Mouse (Mus musculus) liver (tissue): ENCODE measurements around the gene Ppp4r4.
"Not testable (repeated sequence)": the region's sequence is repeated elsewhere in the genome, so short reads cannot be mapped to it uniquely, and the experiment has no call there.

Experiments used
- DNase-seq: peaks from one replicate; pipeline ENCODE4 v3.0.0-alpha.2; 2020; ENCODE audit warnings: mixed read lengths

The Ppp4r4 gene

GRCm38 (mm10) chr12:103643818-103644217 is 111.7 kb downstream of the Ppp4r4 start:
- DNase-seq, result no peak

GRCm38 (mm10) chr12:103644601-103645000 is 112.5 kb downstream of the Ppp4r4 start:
- no peak for DNase-seq

- no peak for DNase-seq
Measured at GRCm38 (mm10) chr12:103646314-103646713, 114.2 kb downstream of the Ppp4r4 start.

- DNase-seq, result no peak
Measured at GRCm38 (mm10) chr12:103653836-103654235, 121.8 kb downstream of the Ppp4r4 start.

DNA sequence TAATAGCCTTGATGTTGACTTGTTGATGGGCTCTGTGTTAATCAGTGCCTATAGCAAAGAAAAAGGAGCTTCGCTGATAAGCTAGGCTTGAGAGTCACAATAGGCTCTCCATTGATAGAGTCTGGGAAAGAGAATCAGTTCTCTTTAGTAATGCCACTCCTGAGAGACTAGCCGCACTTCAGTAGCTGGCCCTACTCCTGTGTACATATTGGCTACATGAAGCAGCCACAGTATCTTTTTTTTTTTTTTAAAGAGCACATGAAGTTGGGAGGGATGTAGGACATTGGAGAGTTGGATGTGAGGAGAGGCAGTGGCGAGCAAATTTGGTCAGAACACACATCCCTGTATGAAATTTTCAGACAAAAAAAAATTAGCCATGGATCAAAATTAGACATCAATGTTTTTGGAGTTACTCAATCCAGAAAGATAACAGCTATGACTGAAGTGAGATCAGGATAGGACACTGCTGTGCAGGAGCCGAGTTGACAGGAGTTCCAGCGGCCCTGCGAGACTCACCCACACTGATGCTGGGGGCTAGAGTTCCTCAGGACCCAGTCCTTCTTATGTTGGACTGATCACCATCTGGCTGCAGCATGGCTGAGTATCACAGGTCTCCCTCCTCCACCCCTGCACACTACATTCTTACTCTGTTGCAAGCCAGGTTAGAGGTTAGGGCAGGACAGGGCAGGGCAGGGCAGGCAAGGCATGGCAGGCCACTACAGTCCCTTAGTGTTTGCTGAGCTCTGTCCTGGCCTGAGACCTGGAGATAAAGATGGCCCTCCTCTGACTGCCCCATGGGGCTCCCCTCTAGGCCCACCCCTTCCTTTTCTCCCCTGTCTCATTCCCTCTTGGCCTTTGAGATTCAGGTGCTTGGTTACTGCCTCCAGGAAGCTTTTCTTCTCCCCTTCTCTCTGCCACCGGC is 123.3 kb downstream of the Ppp4r4 start:
- peak; percentile 17 for DNase-seq

DNA sequence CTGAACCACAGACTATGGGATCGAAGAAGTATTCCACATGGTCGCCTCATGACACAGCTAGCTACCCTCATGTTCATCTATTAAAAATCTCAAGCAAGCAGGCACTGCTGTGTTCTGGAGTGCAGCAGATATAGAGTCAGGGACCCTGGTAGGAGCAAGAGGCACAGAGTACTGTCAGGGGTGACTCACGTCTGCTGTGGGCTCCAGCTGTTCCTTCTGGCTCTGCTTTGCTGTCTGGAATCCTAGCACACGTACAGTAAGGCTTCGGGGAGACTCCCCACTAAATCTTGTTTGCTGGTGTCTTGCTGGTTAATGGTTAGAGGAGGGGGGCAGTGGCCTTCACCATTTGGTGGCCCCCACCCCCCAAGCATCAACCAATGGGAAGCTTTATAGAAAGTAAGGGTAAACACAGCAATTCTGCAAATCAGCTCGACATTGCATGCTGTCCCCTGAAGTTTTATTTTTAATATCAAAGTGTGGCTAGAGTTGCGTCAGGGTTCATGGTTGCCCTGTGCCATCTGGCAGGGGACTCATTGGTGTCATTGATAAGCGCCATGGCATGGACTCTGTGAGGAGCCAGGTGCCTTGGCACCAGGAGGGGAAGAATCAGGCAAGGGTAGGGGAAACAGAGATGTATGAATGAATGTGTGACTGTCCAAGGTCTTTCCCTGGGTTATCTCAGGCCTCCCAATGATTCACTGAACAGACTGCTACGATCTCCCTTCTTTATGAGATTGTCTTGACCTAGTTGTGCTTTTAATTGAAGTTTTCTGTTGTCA is 125.0 kb downstream of the Ppp4r4 start, which contains the start of gene Serpina6:
TSS of gene Serpina6 (minus strand) at position 365 of the 779 bp plus-strand sequence.
- DNase-seq, result peak; percentile 35

DNA sequence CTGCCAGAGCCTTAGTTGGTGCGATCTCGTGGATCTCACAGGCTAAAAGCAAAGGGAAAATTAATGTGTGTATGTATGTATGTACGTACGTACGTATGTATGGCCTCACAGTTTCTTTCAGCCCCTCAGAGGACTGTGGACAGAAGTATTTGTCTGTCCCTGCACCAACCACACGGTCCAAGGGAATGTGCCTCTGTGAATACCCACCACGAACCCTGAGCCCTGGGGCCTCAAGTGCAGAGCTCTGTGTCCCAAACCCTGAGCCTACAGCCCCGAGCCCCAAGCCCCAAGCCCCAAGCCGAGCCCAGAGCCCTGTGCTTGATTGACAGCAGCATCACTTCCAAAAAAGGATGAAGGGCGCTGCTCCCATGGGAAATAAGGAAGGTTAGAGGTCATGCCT is 125.9 kb downstream of the Ppp4r4 start:
- no peak for DNase-seq

DNA sequence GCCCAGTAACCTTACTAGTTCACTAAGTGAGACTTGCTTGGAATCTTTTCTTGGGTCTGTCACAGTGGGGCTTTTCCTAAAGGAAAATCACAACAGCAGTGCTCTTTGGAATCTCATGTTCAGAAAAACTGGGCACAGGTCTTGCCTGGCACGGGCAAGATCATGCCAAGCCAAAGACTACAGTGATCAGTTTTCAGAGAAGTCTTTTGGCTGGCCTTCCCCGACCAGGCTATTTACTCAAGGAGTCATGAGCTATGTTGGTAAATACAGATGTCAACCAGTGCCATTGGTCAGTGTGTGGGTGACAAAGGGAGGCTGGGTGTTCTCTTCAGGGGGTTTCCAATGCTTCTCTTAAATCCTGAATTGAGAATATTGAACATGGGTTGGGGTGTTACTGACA is 127.1 kb downstream of the Ppp4r4 start:
- no peak for DNase-seq

DNA sequence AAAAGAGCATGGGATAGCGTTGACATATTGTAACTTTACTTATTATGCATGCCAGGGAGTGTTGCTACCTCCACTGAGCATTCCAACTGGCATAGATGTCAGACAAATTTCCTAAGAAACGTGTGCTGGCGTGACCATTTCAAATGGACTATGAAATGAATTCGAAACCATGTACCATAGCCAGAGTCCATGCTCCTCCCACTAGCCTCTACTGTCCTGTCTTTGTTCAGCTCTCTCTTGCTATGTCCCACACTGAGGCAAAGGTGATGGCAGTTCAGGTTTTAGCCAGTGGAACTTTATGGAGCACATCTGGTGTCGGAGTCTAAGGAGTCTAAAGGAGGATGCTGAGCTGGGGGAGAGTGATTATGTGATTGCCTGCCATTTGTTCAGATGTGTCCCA is 128.0 kb downstream of the Ppp4r4 start:
- no peak for DNase-seq

DNA sequence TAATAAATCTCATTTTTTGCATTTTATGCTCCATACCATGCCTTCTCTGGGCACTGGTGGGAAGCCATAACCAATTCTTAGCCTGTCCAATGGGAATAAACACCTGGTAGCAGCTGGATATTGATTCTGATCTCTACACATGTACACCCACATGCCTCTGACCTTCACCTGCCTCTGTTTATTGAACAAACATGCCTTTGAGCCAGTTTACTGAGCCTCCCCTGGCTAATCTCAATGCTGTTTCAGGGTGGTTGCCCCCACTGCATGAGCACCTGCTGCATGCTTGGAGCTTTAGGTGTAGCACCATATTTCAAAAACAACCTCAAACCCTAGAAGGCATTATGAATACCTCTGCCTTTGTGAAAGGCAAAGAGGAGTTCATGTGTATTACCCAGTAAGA is 130.0 kb downstream of the Ppp4r4 start:
- DNase-seq, result not testable (repeated sequence)
